Mouse (Mus musculus) stomach, postnatal 0 days (tissue): Measurements from ENCODE around the gene Uvrag.

ENCODE experiments used
- CTCF ChIP-seq: IDR thresholded peaks from 2 replicates; pipeline ENCODE4 v1.5.1; 2016; ENCODE audit warnings: antibody characterized with exemption, low read depth, mild to moderate bottlenecking, moderate library complexity
- EP300 ChIP-seq: optimal IDR thresholded peaks from 2 replicates; pipeline ENCODE3; 2016; ENCODE audit warnings: antibody characterized with exemption

DNA sequence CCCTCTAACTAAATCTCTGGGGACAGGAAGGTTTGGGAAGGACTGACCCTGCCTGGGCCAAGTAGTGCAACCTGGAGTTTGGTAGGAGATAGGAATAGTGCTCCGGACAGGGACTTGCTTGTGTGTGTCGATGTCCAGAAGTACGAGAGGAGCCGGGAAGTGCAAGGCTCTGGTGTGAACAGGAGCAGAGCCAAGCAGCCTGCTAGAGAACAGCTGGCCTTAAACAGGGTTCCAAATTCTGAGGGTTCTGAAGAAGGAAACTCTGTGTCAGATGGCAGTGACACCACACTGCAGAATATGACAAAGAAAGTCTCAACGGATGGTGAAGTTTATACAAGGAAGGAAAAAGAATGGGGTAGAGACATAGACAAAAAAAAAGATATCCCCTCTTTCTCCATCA lies 223.5 kb downstream of the Uvrag start:
- TF ChIP-seq CTCF, result no peak
- TF ChIP-seq EP300, result no peak
